Mouse (Mus musculus) layer of hippocampus, postnatal 10 days (tissue): ENCODE data around the gene Kctd18. TPM values are rescaled to one million over a fixed set of nuclear protein-coding genes. Genes with fewer than 3 reads are reported as not detected.

ENCODE experiments used
- DNase-seq, 2 experiments: peaks; one replicate each; pipeline ENCODE4 v3.0.0; 2021; ENCODE audit warnings: low spot score in 2 of 2
- total RNA-seq, 2 experiments: library from RNA; stranded (reverse); gene quantifications; 2 replicates each; pipeline ENCODE4 v1.2.3; 2021

The Kctd18 gene
- total RNA-seq, 2 experiments from 2014 or later: 24.4 to 25.7 TPM

DNA sequence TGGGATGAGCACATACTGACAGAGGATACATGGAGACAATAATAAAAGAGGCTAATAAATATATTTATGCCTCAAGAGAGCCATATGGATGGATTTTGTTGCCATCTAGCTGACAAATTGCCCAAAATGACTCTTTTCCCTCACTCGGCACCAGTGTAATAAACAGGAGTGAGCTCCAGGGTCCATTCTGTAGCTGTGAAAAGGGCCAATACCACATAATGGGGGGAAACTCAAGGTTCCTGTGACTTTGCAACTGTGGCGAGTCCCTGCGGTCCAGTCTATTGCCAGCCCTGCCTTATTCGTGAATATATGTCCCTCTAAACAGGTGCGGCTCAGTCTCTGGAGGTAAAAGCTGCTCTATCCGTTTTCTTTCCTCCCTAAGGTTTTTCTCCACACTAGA, 107.2 kb downstream of the Kctd18 start:
- no peak for DNase-seq

GRCm38 (mm10) chr1:57906312-57906711, 112.4 kb downstream of the Kctd18 start:
- no peak for DNase-seq

DNA sequence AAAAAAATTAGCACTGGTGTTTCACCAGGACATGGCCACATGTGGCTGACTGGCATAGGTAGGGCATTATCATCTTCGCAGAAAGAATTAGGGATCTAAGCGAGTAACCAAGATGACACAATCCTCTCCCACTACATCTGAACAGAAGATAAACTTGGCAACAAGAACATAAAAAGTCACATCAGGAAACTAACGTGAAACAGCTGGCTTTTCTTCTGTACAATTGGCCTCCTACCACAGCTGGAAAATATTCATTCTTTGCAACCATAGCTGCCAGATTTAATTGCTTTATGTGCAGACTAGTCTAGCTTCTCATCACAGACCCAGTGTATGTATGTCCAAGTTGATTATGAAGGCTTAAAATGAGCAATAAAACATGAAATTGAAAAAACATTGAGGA, 112.8 kb downstream of the Kctd18 start:
- DNase-seq: no peak

Other genes starting within 250 kb of the Kctd18 start
- 10 to 100 TPM; 38.0 to 39.3 TPM for gene Spats2l, start 244.8 kb downstream of the Kctd18 start, total RNA-seq
- 1 to 10 TPM; 1.7 to 1.9 TPM for gene Sgo2a, start 23.0 kb downstream of the Kctd18 start, total RNA-seq
- gene Aox1, start 11.0 kb upstream of the Kctd18 start, total RNA-seq: 1 to 10 TPM; 1.5 to 1.9 TPM
- 1 to 10 TPM; 2.0 to 2.3 TPM for gene Aox3, start 94.2 kb upstream of the Kctd18 start, total RNA-seq
- gene Aox4, start 191.4 kb upstream of the Kctd18 start, total RNA-seq: 10 to 100 TPM; 10.1 to 10.9 TPM